Mouse (Mus musculus): ENCODE results near the gene Tfip11.

Gene Tfip11

GRCm38 (mm10) chr5:112320936-112321335, 5.2 kb upstream of the Tfip11 start:
- DNase-seq (ENCODE audit: low spot score), result no peak

- DNase-seq (ENCODE audit: low spot score), result no peak
Observed at GRCm38 (mm10) chr5:112321376-112321775, 4.8 kb upstream of the Tfip11 start.

- DNase-seq (ENCODE audit: low spot score), result no peak
Observed at GRCm38 (mm10) chr5:112323246-112323645, 2.9 kb upstream of the Tfip11 start.

DNA sequence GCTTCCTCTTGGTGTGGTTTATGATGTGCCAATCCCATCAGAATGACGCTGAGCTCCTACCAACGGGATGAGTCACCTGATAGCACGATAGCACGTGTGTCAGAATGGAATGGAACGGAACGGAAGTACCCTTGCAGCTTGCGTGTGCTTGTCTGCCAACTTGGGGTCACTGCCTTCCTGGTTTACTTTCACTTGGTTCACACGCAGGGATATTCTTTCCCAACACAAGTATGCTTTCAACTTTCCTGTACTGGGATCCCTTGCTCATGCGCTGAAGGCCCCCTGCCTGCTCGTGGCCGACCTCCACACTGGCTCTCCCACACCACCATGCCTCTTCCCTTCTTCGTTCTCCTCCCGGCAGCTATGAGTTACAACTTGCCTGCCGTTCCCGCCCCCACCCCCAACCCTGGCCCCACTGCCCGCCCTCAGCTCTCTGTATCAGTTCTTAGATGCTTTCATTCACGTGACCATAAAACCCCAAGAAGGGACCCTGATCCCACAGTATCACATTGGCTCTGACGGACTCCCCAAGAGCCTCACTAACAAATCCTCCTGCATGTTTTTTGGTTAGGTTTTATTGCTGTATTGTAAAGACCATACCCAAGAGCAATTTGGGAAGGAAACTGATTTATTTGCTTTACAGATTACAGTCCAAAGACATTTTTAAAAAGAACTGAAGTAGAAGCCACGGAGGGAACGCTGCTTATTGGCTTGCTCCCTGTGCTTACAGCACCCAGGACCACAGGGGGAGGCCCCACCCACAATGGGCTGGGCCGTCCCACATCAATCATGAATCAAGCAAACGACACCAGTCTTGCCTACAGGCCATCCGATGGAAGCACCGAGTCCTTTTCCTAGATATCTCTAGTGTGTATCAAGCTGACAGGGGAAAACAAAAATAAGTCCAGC, 1.3 kb upstream of the Tfip11 start:
- peak; percentile 78 for DNase-seq (ENCODE audit: low spot score)

- DNase-seq (ENCODE audit: low spot score), result no peak
Observed at GRCm38 (mm10) chr5:112326446-112327009, 370 bp downstream of the Tfip11 start.

DNA sequence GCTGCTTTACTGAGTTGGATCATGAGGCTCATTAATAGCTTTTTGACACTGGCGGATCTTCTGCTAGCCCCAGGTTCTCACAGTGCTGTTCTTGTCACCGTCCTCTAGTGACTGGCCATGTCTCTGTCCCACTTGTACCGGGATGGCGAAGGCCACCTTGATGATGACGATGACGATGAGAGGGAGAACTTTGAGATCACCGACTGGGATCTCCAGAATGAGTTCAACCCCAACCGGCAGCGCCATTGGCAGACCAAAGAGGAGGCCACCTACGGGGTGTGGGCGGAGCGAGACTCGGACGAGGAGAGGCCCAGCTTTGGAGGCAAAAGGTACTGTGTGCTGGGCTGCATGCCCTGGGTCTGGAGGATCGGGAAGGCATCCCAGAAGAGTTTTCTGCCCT, 1.7 kb downstream of the Tfip11 start:
- DNase-seq (ENCODE audit: low spot score), result no peak

DNA sequence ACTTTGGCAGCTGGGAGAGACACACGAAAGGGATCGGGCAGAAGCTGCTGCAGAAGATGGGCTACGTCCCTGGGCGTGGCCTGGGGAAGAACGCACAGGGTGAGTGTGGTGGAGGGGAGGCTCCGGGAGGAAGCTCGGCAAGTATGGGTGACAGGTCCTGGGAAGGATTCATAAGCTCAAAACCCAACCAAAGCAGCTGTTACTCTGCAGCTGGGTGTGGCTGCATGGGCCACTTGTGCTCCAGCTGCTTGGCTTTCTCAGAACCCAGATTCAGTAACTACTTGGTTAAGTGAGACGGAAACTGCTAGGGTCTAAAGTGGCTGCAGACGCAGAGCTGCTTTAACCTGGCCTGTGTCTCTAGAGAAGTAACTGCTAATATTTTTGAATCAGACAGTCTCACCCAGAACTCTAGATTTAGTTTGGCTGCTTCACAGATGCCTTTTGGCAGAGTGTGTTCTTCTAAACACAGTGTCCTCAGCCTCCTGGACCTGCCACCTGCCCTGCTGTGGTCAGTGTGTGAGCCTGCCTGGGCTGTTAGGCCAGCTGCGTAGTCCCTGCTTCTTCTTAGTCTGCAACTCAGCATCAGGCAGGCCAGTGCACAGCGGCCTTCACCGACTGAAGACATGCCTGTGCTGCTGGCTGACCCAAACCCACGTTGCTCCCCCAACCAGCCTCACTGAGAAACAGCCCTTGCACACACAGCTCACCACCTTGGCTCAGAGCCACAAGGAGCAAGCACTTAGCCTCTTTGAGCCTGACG, 3.8 kb downstream of the Tfip11 start:
- no peak for DNase-seq (ENCODE audit: low spot score)

DNA sequence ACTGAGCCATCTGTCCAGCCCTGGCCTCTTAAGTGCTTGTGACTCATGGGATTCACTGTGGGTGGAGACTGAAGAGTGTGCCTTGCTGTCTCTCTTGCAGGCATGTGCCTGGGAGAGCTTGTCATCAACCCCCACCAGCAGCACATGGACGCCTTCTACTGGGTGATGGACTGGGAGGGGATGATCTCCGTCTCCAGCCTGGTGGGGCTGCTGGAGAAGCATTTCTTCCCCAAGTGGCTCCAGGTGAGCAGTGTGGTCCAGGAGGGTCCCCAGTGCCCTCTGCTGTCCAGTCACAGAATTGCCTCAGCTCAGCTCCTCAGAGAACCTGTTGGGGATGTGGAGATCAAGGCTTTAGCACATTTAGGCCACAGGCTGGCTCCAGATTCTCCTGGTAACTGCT, 9.3 kb downstream of the Tfip11 start:
- DNase-seq (ENCODE audit: low spot score), result no peak

DNA sequence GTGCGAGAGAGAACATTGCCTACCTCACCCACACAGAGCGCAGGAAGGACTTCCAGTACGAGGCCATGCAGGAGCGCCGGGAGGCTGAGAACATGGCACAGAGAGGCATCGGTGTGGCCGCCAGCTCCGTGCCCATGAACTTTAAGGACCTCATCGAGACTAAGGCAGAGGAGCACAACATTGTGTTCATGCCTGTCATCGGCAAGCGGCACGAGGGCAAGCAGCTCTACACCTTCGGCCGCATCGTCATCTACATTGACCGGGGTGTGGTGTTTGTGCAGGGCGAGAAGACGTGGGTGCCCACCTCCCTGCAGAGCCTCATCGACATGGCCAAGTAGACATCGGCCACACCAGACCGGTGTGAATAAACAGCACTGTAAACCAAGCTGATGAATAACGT, 10.8 kb downstream of the Tfip11 start:
- DNase-seq (ENCODE audit: low spot score), result no peak

- no peak for DNase-seq (ENCODE audit: low spot score)
Observed at GRCm38 (mm10) chr5:112339215-112339614, 13.1 kb downstream of the Tfip11 start.

DNA sequence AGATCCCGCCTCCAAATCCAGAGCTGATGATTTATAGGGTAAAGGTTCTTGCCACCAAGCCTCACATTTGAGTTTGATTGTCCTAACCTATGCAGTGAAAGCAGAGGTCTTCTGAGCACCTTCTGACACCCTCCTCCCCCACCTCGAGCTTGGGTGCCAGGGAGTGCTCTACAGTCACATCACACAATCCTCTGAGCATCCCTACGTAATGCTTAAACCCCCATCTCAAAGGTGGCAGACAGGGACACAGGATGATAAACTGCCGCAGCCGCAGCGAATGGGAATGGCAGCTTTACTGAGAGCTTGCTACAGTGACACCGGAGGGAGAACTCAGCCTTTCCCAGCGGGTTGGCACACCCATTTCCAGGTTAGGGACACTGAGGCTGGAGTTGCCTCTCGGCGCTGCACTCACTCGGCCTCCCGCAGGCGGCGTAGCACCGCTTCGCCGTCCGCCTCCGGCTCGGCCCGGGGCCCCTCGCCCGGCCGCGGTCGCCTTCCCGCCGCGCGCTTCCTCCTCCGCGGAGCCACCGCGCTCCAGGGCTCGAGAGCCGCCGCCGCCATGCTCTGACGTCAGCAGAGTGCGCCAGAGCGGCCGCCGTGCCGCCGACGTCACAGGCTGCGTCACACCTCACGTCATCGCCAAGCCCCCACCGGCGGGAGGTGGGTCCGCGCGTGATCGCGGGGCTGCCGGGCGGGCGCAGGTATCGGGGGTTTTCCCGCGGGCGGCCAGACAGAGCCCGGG, 16.5 kb downstream of the Tfip11 start, which contains the start of the genes Srrd and Hps4:
TSS of gene Srrd (minus strand) at position 578 of the 742 bp plus-strand sequence.
TSS of gene Hps4 (plus strand) at position 621 of the 742 bp plus-strand sequence.
- peak; percentile 79 for DNase-seq (ENCODE audit: low spot score)

GRCm38 (mm10) chr5:112343205-112343595, 17.0 kb downstream of the Tfip11 start:
- DNase-seq (ENCODE audit: low spot score), result peak; percentile 69

DNA sequence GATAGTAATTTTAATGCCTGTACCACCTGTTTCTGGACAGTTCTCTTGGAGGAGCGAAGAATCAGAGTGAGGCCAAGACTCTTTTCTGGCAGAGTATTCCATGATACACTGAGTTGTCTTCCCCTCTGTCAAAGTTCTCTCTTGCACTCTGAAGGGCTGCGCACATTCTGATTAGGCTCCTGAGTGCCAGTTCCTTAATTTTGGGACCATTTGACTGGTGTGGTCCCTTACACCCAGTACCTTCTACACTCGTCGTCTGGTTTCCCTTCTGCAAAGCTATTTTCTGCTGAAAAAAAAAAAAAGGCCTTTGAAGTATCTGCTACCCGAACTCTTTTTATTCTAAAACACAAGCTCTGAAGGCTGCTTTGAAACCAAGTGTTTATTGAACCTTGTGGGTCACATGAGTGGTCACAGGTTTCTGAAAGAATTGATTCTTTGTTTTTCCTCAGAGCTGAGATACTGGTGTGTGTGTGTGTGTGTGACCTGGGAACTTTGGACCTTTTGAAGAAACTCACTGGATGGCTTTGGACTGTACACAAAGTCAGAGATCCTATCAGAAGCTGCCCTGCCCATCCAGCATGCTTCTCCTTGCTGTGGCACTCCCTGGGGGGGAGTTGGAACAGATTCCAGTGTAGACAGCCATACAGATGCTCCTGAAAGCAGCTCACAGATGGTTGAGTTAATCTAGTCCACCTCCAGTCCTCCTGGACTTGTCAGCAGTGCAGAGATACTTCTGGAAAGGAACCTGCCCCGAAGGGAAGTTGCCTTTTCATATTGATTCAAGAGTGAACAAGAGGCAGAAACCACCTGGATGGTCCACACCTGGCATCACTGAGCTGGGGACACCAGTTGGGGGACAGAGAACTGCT, 18.2 kb downstream of the Tfip11 start:
- DNase-seq (ENCODE audit: low spot score), result no peak

DNA sequence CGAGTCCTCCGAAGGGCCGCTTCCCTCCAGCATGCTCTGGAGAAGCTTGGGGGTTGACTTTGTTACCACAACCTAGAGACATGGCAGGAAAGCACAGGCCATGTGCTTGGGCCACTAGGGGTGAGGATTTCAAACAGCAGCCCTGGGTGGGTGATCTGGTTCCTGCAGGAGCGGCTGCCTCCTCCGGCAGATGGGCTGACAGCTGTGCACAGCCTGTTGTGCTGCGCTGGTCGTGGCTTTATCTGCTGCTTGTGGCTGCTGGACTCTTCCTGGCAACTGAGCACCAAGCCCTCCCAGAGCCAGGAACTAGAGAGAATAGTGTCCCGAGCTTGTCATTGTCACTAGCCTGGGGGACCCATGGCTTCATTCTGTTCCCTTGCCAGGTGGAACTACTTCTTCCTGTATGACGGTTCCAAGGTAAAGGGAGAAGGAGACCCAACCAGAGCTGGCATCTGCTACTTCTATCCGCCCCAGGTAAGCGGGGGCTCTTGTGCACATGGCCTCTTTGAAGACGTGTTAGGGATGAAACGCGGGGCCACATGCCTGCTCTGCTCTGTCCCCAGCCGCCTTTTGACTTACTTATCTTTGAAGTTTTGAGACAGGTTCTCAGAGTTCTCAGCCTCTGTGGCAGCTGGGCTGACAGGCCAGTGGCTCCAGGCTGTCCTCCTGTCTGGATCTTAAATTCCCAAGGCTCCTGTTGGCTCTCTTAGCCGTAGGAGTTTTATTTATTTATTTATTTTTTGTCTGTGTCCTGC, 20.2 kb downstream of the Tfip11 start:
- DNase-seq (ENCODE audit: low spot score), result no peak

GRCm38 (mm10) chr5:112349169-112349568, 23.0 kb downstream of the Tfip11 start:
- DNase-seq (ENCODE audit: low spot score), result no peak

DNA sequence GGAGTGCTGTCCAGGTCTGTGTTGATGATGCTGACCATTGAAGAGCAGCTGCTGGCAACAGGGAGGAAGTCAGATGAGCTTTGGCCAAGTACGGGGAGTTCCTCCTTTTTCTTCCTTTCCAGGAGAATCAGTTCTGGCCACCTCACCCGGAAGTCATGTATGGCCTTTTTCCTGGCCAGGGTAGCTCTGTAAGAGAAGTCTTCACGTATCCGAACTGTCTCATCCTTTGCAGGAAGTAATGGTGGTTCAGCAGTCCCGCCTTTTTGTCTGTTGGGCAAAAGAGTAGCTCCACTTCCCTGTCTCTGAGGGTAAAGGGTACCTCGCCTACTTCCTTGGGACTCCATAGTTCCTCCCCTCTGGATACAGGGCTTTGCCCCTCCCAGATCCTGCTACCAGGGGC, 29.3 kb downstream of the Tfip11 start:
- no peak for DNase-seq (ENCODE audit: low spot score)

DNA sequence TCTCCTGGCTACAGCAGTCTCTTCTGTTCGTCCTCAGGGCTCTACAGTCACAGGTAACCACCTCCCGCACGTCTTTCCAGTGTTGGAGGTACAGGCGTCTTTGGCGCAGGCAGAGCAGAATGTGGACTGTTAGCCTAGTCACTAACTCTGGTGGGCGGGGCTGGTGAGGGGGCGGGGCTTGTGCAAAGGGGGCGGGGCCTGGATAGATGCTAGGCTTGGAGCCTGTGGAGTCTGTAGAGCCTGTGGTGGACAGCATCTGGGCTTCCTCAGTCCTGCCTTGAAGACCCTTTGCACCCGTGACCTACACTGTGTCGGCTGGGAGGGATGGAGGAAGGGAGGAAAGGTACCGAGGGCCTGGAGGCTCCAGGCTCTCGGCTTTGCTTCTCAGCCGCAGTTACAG, 29.8 kb downstream of the Tfip11 start, which contains the start of gene Gm6583:
TSS of gene Gm6583 (minus strand) at position 124 of the 400 bp plus-strand sequence.
- no peak for DNase-seq (ENCODE audit: low spot score)

- DNase-seq (ENCODE audit: low spot score), result no peak
Observed at GRCm38 (mm10) chr5:112356322-112356721, 30.2 kb downstream of the Tfip11 start.

DNA sequence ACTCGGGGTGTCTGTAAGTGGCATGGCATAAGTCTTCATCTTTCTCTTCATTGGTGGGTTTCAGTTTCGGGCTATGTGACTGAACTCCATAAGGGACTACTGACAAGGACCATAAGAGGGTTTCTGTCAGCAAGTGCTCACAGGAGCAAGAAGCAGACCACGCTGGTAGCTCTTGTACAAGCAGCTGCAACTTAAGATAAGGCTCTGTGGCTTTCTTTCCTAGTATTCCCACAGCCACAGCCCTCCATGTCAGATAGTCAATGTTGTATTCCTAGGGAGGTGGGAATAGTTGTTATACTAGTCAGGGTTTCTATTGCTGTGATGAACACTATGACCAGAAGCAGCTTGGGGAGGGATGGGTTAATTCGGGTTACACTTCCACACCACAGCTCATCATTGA, 33.4 kb downstream of the Tfip11 start:
- peak; percentile 77 for DNase-seq (ENCODE audit: low spot score)

DNA sequence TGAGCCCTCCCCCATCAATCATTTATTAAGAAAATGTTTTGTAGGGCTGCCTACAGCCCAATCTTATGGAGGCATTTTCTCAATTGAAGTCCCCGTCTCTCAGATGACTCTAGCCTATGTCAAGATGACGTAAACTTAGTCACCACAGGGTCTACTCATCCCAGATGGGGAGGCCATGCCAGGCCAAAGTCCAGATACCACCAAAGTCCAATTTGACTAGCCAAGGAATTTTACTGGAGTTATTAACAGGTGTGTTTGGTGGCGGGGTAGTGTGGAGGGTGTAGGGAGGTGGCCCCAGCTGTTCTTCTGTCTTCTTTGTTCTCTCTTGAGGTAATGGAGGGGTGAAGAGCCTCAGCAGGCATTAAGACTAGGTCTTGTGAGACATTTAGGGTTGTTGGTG, 33.9 kb downstream of the Tfip11 start:
- DNase-seq (ENCODE audit: low spot score), result no peak
